Mouse (Mus musculus) liver, embryonic 12.5 days (tissue): ENCODE data around the gene Fpgt. TPM values are rescaled to one million over a fixed set of nuclear protein-coding genes. Genes with fewer than 3 reads are reported as not detected.

Source experiments
- ATAC-seq: fragments of 200-750 bp; cut with Nextera tagmentation; 2 replicates; pipeline ENCODE4 v1.8.0; 2017; ENCODE audit warnings: moderate number of reproducible peaks, mild to moderate bottlenecking, moderate library complexity
- H3K27ac ChIP-seq: fragments of 300-500 bp; sonication (generic); 2 replicates; pipeline ENCODE4 v1.5.1; 2016; ENCODE audit warnings: mild to moderate bottlenecking
- H3K27me3 ChIP-seq: fragments of 300-500 bp; sonication (generic); replicated peaks from 2 replicates; pipeline ENCODE4 v1.6.1; 2016; ENCODE audit warnings: mild to moderate bottlenecking, moderate library complexity
- H3K36me3 ChIP-seq: fragments of 300-500 bp; sonication (generic); 2 replicates; pipeline ENCODE4 v1.6.1; 2016; ENCODE audit warnings: mild to moderate bottlenecking, moderate library complexity
- H3K4me1 ChIP-seq: fragments of 300-500 bp; sonication (generic); 2 replicates; pipeline ENCODE4 v1.6.1; 2016
- H3K4me2 ChIP-seq: fragments of 300-500 bp; sonication (generic); 2 replicates; pipeline ENCODE4 v1.6.1; 2016; ENCODE audit warnings: mild to moderate bottlenecking, moderate library complexity
- H3K4me3 ChIP-seq: fragments of 300-500 bp; sonication (generic); 2 replicates; pipeline ENCODE4 v1.5.1; 2016; ENCODE audit warnings: mild to moderate bottlenecking, moderate library complexity
- H3K9ac ChIP-seq: fragments of 300-500 bp; sonication (generic); 2 replicates; pipeline ENCODE4 v1.6.1; 2016; ENCODE audit warnings: mild to moderate bottlenecking, moderate library complexity
- H3K9me3 ChIP-seq: fragments of 300-500 bp; sonication (generic); replicated peaks from 2 replicates; pipeline ENCODE4 v1.6.1; 2016; ENCODE audit warnings: mild to moderate bottlenecking, moderate library complexity
- WGBS: fragments of 180-500 bp; shearing (Covaris S2); methylation state at CpG from one replicate; pipeline ENCODE4 v1.1.7; 2016; ENCODE audit not compliant: insufficient replicate concordance; 5-methylcytosine and 5-hydroxymethylcytosine counted together
- polyA plus RNA-seq: library from polyadenylated mRNA; unstranded; fragments of >200 nt; fragmentation: Nextera tagmentation; extraction: Ambion mirVana; gene quantifications from 2 replicates; pipeline ENCODE4 v1.2.1, GENCODE M21; 2016

The Fpgt gene
- polyA plus RNA-seq = 8.1 and 8.4 TPM in 2 replicates

DNA sequence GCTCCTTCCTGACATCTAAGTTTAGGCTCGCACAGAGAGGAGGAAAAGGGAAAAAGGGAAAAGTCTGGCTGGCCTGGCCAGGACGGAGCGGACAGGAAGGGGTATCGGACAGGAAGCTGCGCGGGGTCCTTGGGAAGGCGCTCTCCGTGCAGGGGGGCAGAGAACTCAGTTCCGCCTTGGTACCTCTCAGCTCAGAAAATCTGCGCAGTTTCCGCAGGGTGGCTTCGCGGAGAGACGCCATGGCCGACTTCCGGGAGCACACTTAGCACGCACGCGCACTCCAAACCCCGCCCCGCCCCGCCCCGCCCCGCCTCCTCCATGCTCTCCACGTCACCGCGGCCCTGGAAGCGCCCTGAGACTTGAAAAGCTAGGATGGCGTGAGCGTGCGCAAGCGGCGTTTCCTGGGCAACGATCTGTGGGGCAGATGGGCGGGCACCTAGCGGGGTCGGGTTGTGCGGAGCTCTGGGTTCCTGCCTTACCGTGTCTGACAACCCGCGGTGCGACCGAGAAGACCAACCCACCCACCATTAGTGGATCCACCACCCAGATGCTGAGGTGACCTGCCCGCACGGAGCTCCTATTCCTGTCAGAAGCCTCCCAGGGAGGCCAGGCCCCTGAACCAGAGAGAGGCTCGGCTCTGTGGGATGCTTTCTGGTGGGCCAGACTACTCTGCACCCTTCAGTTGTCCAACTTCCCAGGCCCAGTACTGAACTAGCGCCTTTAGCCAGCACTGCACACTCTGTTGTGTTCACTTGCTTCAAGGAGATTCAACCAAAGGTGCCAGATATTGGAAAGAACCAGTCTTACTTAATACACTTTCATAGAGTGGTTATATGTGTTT, at the start of gene Fpgt, which contains the start of gene Lrriq3:
Fpgt (minus strand) TSS at position 288 of the 841 bp plus-strand sequence.
Lrriq3 (plus strand) TSS at position 319 of the 841 bp plus-strand sequence.
- no peaks in the 10 kb centered on the region for H3K27me3 ChIP-seq
- no peaks in the 10 kb centered on the region for H3K9me3 ChIP-seq
- whole genome bisulfite sequencing = 2% methylated on average over 45 of the region's 47 CpGs
- H3K36me3 ChIP-seq = peaks cover 2% of the 10 kb centered on the region; the same call in 1 of the 2 replicates
- peak within 1 kb of the TSS; percentile 67 for H3K9ac ChIP-seq
- H3K4me3 ChIP-seq = peak within 1 kb of the TSS; percentile 71
- H3K4me2 ChIP-seq = peak within 1 kb of the TSS; percentile 82
- peaks cover 16% of the 10 kb centered on the region for H3K4me1 ChIP-seq
- H3K27ac ChIP-seq = peak within 1 kb of the TSS; percentile 68
- peak; percentile 98 for ATAC-seq

DNA sequence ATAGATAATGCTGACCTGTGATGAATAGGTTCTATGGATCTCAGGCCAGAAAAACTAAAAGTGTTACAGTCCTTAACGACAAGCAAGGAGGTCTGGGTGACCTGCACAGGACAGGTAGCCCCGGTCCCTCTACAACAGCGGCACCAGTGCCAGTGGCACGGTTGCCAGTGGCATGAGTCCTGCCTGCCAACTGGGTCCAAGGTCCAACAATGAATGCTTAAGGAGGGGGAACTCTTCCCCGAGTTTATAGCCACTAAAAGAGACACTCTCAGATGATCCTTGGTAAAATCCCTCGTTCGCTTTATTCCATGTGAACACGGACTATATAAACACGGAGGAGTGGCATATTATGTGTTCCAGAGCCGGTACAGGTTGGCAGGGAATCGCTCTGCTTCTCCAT, 47.8 kb upstream of the Fpgt start:
- Histone ChIP-seq H3K4me1 (no peaks in the 10 kb centered on the region), H3K36me3 (no peaks in the 10 kb centered on the region), H3K27ac (no peak overlapping the region), H3K27me3 (no peaks in the 10 kb centered on the region), H3K4me2 (no peak overlapping the region), H3K9ac (no peak overlapping the region), H3K9me3 (no peaks in the 10 kb centered on the region), H3K4me3 (no peak overlapping the region)
- WGBS = 68% methylated on average over 11 of the region's 11 CpGs
- no peak for ATAC-seq

DNA sequence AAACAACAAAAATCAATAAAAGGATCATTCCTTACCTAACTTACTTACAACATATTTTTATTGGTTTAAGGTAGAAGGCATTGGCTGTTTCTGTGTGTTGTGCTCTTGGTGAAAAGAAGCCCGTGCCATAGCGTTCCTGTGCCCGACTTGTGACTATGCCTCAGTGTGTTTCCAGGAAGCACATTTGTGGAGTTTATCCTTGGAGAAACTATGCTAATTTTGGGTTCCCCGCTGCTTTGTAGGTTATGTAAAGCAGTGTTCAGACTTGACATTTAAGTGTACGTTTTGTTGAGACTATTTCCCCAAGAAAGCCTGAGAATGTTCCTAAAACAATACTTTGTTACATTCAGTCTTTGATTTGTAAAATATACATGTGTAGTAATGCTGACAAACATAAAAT, 44.5 kb upstream of the Fpgt start:
- no peak overlapping the region for H3K4me3 ChIP-seq
- no peak overlapping the region for H3K27ac ChIP-seq
- H3K4me1 ChIP-seq = no peaks in the 10 kb centered on the region
- ATAC-seq = no peak
- no peak overlapping the region for H3K4me2 ChIP-seq
- no peaks in the 10 kb centered on the region for H3K36me3 ChIP-seq
- WGBS = 71% methylated on average over 5 of the region's 5 CpGs
- H3K27me3 ChIP-seq = no peaks in the 10 kb centered on the region
- H3K9me3 ChIP-seq = no peaks in the 10 kb centered on the region
- H3K9ac ChIP-seq = no peak overlapping the region

DNA sequence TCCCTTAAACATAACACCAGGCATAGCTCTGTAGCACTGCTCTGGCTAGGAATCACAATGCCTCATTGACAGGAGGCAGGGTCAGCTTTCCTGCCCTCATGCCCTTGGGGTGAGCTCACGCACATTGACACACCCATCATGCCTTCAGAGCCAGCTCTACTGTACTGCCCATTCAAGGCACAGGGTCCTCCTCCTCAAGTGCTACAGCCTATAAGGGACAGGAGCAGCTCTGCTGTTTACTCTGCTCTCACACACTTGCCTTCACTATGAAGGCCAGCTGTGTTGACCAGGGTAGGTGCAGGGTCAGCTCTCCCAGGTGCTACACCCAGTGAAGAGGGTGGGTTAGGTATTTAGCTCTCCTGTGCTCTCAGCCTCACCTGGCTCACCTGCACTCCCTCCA, 12.8 kb upstream of the Fpgt start:
- H3K4me3 ChIP-seq = no peak overlapping the region
- ATAC-seq = no peak
- no peak overlapping the region for H3K4me2 ChIP-seq
- no peaks in the 10 kb centered on the region for H3K36me3 ChIP-seq
- no peaks in the 10 kb centered on the region for H3K4me1 ChIP-seq
- WGBS = 53% methylated on average over 1 of the region's 1 CpGs
- no peaks in the 10 kb centered on the region for H3K27me3 ChIP-seq
- H3K27ac ChIP-seq = no peak overlapping the region
- H3K9me3 ChIP-seq = no peaks in the 10 kb centered on the region
- H3K9ac ChIP-seq = no peak overlapping the region

DNA sequence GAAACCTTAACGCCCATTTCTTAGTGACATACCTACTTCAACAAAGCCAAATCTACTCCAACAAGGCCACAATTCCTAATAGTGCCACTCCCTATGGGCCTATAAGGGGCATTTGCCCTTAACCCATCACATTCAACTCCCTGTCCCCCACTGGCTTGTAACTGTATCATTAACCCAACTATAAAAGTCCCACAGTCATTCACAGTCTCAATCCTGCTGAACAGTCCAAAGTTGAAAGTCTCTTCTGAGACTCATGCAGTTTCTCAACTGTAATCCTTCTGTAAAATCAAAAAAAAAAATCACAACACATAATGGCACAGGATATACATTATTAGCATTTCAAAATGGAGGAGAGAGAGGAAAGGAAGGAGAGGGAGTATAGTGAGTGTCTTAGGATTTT, 6.1 kb upstream of the Fpgt start:
- H3K9ac ChIP-seq = no peak overlapping the region
- ATAC-seq = no peak
- H3K9me3 ChIP-seq = no peaks in the 10 kb centered on the region
- 60% methylated on average over 1 of the region's 1 CpGs for WGBS
- H3K27ac ChIP-seq = no peak overlapping the region
- H3K36me3 ChIP-seq = no peaks in the 10 kb centered on the region
- no peaks in the 10 kb centered on the region for H3K4me1 ChIP-seq
- no peaks in the 10 kb centered on the region for H3K27me3 ChIP-seq
- no peak overlapping the region for H3K4me3 ChIP-seq
- H3K4me2 ChIP-seq = no peak overlapping the region

DNA sequence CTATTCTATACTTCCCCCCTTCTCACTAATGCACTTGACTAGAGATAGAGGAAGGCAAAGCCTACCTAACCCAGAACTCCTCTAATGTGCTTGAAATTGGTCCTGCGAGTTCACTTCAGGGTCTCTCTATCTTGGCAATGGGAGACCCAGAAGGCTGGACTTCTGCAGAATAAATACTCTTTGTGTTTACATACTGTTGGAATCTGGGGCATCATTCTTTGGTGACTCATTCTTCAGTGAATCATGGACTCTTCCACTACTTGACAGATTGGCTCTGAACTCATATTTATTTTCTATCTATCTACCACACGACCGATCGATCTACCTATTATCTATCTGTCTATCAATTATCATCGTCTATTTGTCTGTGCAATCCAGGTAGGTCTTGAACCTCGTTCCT, 1.1 kb downstream of the Fpgt start:
- 88% methylated on average over 6 of the region's 6 CpGs for WGBS
- H3K36me3 ChIP-seq = peaks cover 10% of the 10 kb centered on the region
- ATAC-seq = no peak
- peak overlapping the region; percentile 71; the same call in 1 of the 2 replicates for H3K4me3 ChIP-seq
- peak overlapping the region; percentile 82 for H3K4me2 ChIP-seq
- H3K27ac ChIP-seq = no peak overlapping the region
- H3K4me1 ChIP-seq = peaks cover 16% of the 10 kb centered on the region
- no peaks in the 10 kb centered on the region for H3K27me3 ChIP-seq
- no peak overlapping the region for H3K9ac ChIP-seq
- no peaks in the 10 kb centered on the region for H3K9me3 ChIP-seq

DNA sequence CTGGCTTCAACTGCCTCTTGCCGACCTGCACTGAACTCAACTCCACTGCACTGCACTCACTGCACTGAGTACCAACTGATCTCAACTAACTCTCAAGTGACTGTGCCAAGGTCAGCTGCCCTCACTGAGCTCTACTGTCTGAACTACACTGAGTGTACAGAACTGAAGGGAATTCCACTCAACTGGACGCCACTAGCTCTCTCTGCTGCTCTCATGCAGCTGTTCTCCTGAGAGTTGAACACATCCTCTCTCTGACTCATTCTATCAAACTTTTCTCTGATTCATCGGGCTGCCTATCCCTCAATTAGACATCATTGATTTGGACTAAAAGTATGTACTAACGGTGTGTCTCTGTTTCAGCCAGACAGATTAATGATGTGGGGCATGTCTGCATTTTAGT, 15.3 kb downstream of the Fpgt start:
- 60% methylated on average over 4 of the region's 4 CpGs for WGBS
- H3K27ac ChIP-seq = no peak overlapping the region
- no peak for ATAC-seq
- H3K36me3 ChIP-seq = no peaks in the 10 kb centered on the region
- H3K9ac ChIP-seq = no peak overlapping the region
- H3K4me2 ChIP-seq = no peak overlapping the region
- no peak overlapping the region for H3K4me3 ChIP-seq
- H3K27me3 ChIP-seq = no peaks in the 10 kb centered on the region
- H3K4me1 ChIP-seq = no peaks in the 10 kb centered on the region
- no peaks in the 10 kb centered on the region for H3K9me3 ChIP-seq

DNA sequence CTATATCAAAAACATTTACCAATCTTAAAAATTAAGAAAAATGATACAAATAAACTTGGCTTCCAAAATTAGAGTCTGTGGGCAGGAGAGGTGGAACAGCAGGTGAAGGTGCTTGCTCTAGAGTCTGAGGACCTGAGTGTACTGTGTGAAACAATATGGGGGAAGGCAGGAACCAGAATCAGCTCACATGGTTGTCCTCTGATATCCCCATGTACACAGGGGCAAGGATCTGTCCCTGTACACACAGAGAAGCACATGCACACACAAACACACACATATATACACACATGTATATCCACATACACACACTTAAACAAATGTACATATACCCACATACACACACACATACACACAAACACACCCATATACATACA, 33.8 kb downstream of the Fpgt start:
- H3K4me1 ChIP-seq = no peaks in the 10 kb centered on the region
- H3K4me3 ChIP-seq = no peak overlapping the region
- no peaks in the 10 kb centered on the region for H3K36me3 ChIP-seq
- H3K9ac ChIP-seq = no peak overlapping the region
- H3K27ac ChIP-seq = no peak overlapping the region
- H3K9me3 ChIP-seq = no peaks in the 10 kb centered on the region
- no peak for ATAC-seq
- no peaks in the 10 kb centered on the region for H3K27me3 ChIP-seq
- no peak overlapping the region for H3K4me2 ChIP-seq

DNA sequence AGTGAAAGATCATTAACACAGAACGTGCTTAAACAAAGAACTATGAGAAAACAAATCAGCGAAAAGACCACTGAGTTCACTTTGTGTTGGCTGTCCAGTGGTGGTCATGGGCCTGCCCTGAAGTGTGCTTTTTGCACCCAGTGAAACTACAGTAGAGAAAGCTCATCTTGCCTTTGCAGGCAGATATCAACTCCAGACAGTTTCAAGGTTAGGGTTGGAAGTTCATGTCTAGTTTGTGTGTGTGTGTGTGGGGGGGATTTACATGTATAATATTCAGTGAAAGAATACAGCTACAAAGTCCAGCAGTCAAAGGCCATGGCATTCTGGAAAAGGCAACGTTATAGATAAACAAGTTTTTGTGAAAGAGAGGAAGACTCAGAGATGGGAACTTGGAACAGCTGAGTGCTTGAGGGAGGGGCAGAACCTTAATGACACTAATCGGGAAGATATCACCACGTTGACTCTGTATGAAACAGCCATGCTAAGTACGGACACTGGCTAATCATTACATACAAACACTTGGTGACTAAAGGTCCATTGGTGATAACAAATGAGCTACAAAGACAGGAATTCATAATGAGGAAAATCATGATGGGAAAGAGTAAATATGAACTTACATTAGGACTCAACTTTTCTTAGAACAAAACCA, 34.3 kb downstream of the Fpgt start:
- H3K27ac ChIP-seq = no peak overlapping the region
- H3K4me3 ChIP-seq = no peak overlapping the region
- H3K4me2 ChIP-seq = no peak overlapping the region
- H3K4me1 ChIP-seq = no peaks in the 10 kb centered on the region
- H3K9me3 ChIP-seq = no peaks in the 10 kb centered on the region
- no peak for ATAC-seq
- H3K36me3 ChIP-seq = no peaks in the 10 kb centered on the region
- H3K9ac ChIP-seq = no peak overlapping the region
- H3K27me3 ChIP-seq = no peaks in the 10 kb centered on the region
- 53% methylated on average over 6 of the region's 6 CpGs for WGBS

DNA sequence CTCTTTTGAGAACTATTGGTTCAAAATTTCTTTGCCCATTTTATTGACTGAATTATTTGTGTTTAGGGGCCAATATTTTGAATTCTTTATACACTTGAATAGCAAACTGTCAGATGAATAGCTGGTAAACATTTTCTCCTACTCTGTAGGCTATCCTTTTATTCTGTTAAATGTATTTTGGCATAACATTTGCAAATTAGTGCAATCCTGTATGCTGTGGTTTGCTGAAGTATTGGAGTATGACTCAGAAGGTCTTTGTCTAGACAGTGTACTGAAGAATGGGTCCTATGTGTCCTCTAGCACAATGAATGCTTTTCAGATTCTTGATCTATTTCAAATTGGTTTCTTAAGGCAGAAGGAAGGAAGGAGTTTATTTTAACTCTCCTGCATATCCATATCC, 35.6 kb downstream of the Fpgt start:
- Histone ChIP-seq H3K27ac (no peak overlapping the region), H3K9me3 (no peaks in the 10 kb centered on the region), H3K4me1 (no peaks in the 10 kb centered on the region), H3K27me3 (no peaks in the 10 kb centered on the region), H3K36me3 (no peaks in the 10 kb centered on the region), H3K4me3 (no peak overlapping the region), H3K9ac (no peak overlapping the region), H3K4me2 (no peak overlapping the region)
- ATAC-seq = no peak

DNA sequence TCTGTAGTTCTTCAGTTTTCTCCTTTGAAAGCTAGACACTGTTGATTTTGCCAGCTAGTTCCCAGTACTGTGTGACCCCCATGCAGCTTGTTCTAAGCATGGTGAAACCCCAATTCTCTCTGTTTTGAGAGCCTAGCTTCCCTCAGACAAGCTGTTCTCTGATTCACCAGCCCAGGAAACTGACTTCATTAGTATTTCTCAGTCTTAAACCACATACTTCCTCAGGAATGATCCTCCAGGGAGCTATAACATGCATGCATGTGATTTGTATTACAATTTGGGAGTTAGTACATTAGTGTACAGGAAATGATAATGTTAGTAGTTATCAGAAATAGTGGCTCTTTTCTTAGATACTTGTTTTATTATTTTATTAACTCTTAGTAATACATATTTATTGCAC, 36.6 kb downstream of the Fpgt start:
- no peaks in the 10 kb centered on the region for H3K9me3 ChIP-seq
- ATAC-seq = no peak
- no peak overlapping the region for H3K4me3 ChIP-seq
- no peaks in the 10 kb centered on the region for H3K27me3 ChIP-seq
- H3K27ac ChIP-seq = no peak overlapping the region
- H3K4me1 ChIP-seq = no peaks in the 10 kb centered on the region
- no peaks in the 10 kb centered on the region for H3K36me3 ChIP-seq
- no peak overlapping the region for H3K9ac ChIP-seq
- H3K4me2 ChIP-seq = no peak overlapping the region

DNA sequence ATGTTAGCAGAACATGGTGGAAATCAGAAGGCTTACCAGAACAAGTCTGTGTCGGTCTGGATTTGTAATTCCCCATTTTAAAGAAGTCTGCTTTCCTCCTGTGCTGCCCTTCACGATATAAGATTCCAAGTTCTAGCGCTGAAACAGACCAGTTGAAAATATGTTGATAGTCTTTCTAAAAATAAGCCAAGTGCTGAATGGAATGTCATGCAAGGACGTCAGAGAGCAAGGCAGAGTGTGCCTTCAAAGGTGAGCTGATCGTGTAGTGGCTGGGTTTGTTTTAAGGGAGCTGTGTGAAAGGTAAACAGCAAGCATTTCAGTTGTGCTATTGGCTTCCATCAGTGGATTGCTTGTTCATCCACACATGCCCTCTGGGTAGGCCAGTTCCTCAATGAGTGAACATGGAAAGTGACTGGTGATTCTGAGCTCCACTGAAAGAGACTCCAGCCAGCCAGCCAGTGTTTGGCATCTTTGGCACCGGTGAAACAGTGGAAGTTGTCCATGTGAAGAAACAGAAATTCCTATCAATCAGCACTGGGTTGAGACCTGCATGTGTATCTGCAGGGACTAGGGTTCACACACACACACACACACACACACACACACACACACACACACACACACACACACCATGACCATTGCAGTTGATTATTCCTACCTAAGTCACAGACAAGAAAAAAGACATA, 37.8 kb downstream of the Fpgt start, which contains the start of gene Tnni3k:
Tnni3k (minus strand) TSS at position 177 of the 686 bp plus-strand sequence.
- Histone ChIP-seq H3K36me3 (no peaks in the 10 kb centered on the region), H3K4me2 (no peak within 1 kb of the TSS), H3K27ac (no peak within 1 kb of the TSS), H3K4me3 (no peak within 1 kb of the TSS), H3K9me3 (no peaks in the 10 kb centered on the region), H3K4me1 (no peaks in the 10 kb centered on the region), H3K27me3 (no peaks in the 10 kb centered on the region), H3K9ac (no peak within 1 kb of the TSS)
- no peak for ATAC-seq
- 58% methylated on average over 6 of the region's 6 CpGs for WGBS
